Mouse (Mus musculus): ENCODE results near the gene Gm2431.

DNA sequence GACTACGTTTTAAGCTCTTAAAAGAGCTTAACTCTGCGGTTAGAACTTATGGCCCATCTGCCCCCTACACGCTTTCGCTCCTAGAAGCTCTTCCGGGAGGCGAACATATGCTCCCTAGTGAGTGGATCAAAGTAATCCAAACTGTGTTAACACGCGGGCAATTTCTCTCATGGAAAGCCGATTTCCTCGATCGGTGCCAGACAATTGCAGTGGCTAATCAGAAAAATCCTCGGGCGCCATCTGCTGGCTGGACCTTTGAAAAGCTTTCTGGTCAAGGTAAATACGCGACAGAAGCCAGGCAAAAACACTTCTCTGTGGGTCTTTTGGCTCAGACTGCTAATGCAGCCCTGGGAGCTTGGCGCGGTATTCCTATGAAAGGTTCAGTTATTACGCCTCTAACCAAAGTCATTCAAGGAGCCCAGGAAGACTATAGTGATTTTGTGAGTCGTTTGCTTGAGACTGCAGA is 26.5 kb upstream of the Gm2431 start:
- peak; percentile 74 for TF ChIP-seq CTCF (conservative IDR thresholded peaks at IDR 0.05; ENCODE audit: low read length)
- no peak for TF ChIP-seq POU5F1 (IDR thresholded peaks at IDR 0.05; ENCODE audit: borderline replicate concordance, low read length)
- peak; percentile 29; the same call in 1 of the 2 replicates for TF ChIP-seq NANOG (IDR thresholded peaks at IDR 0.05; ENCODE audit: borderline replicate concordance, low read length)

All from E14TG2a.4 (cell line).